Mouse (Mus musculus): ENCODE data around the gene Gmfg.

Gene Gmfg

GRCm38 (mm10) chr7:28437964-28438363, 717 bp downstream of the Gmfg start:
- DNase-seq (ENCODE audit: low spot score in 2 of 2): no peak

GRCm38 (mm10) chr7:28438771-28439170, 1.5 kb downstream of the Gmfg start:
- no peak for DNase-seq (ENCODE audit: low spot score in 2 of 2)

- no peak for DNase-seq (ENCODE audit: low spot score in 2 of 2)
These were observed 3.5 kb downstream of the Gmfg start for GRCm38 (mm10) chr7:28440739-28441138.

- no peak for DNase-seq (ENCODE audit: low spot score in 2 of 2)
These were observed 4.7 kb downstream of the Gmfg start for GRCm38 (mm10) chr7:28441776-28442485.

- no peak for DNase-seq (ENCODE audit: low spot score in 2 of 2)
These were observed 5.4 kb downstream of the Gmfg start for GRCm38 (mm10) chr7:28442688-28443087.

GRCm38 (mm10) chr7:28444344-28444974, 7.2 kb downstream of the Gmfg start:
- no peak for DNase-seq (ENCODE audit: low spot score in 2 of 2)

GRCm38 (mm10) chr7:28446446-28446845, 9.2 kb downstream of the Gmfg start:
- DNase-seq (ENCODE audit: low spot score in 2 of 2): peak; percentile 64 to 84

GRCm38 (mm10) chr7:28447101-28447830, 10.0 kb downstream of the Gmfg start:
- DNase-seq (ENCODE audit: low spot score in 2 of 2): no peak

- DNase-seq (ENCODE audit: low spot score in 2 of 2): no peak
These were observed 10.9 kb downstream of the Gmfg start for GRCm38 (mm10) chr7:28447865-28448820.

- DNase-seq (ENCODE audit: low spot score in 2 of 2): no peak
These were observed 14.5 kb downstream of the Gmfg start, which contains the start of gene Lrfn1 for GRCm38 (mm10) chr7:28451531-28452360. Gene Lrfn1, plus strand, starts transcription at chr7:28451980.

GRCm38 (mm10) chr7:28452361-28453005, 15.2 kb downstream of the Gmfg start:
- DNase-seq (ENCODE audit: low spot score in 2 of 2): no peak

- no peak for DNase-seq (ENCODE audit: low spot score in 2 of 2)
These were observed 23.1 kb downstream of the Gmfg start for GRCm38 (mm10) chr7:28460361-28460760.

- DNase-seq (ENCODE audit: low spot score in 2 of 2): no peak
These were observed 25.5 kb downstream of the Gmfg start for GRCm38 (mm10) chr7:28462769-28463168.

- peak; percentile 79 to 88 for DNase-seq (ENCODE audit: low spot score in 2 of 2)
These were observed 27.4 kb downstream of the Gmfg start for GRCm38 (mm10) chr7:28464416-28465212.

GRCm38 (mm10) chr7:28466721-28467212, 29.5 kb downstream of the Gmfg start:
- no peak for DNase-seq (ENCODE audit: low spot score in 2 of 2)

GRCm38 (mm10) chr7:28467213-28467751, 30.0 kb downstream of the Gmfg start:
- no peak for DNase-seq (ENCODE audit: low spot score in 2 of 2)

- no peak for DNase-seq (ENCODE audit: low spot score in 2 of 2)
These were observed 38.9 kb downstream of the Gmfg start for GRCm38 (mm10) chr7:28476191-28476590.

GRCm38 (mm10) chr7:28477363-28477762, 40.1 kb downstream of the Gmfg start:
- no peak for DNase-seq (ENCODE audit: low spot score in 2 of 2)

- no peak for DNase-seq (ENCODE audit: low spot score in 2 of 2)
These were observed 41.6 kb downstream of the Gmfg start for GRCm38 (mm10) chr7:28478854-28479253.
